Mouse (Mus musculus) hindbrain, embryonic 16.5 days (tissue): ENCODE data around the gene Utp3. TPM values are rescaled to one million over a fixed set of nuclear protein-coding genes. Genes with fewer than 3 reads are reported as not detected.

Experiments
- ATAC-seq: fragments of 200-750 bp; cut with Nextera tagmentation; 2 replicates; pipeline ENCODE4 v1.8.0; 2017; ENCODE audit warnings: moderate TSS enrichment, moderate library complexity
- H3K27ac ChIP-seq: fragments of 300-500 bp; sonication (generic); 2 replicates; pipeline ENCODE4 v1.5.1; 2014; ENCODE audit warnings: low read depth, mild to moderate bottlenecking, control low read depth, low read length, moderate library complexity
- H3K27me3 ChIP-seq: fragments of 300-500 bp; sonication (generic); replicated peaks from 2 replicates; pipeline ENCODE4 v1.6.1; 2014; ENCODE audit warnings: low read length; ENCODE audit not compliant: control insufficient read depth, insufficient read depth
- H3K36me3 ChIP-seq: fragments of 300-500 bp; sonication (generic); 2 replicates; pipeline ENCODE4 v1.6.1; 2014; ENCODE audit warnings: mild to moderate bottlenecking, low read length, moderate library complexity, mixed read lengths; ENCODE audit not compliant: control insufficient read depth, insufficient read depth
- H3K4me1 ChIP-seq: fragments of 300-500 bp; sonication (generic); 2 replicates; pipeline ENCODE4 v1.6.1; 2014; ENCODE audit warnings: low read depth, low read length; ENCODE audit not compliant: control insufficient read depth, insufficient read depth
- H3K4me2 ChIP-seq: fragments of 300-500 bp; sonication (generic); 2 replicates; pipeline ENCODE4 v1.6.1; 2014; ENCODE audit warnings: mild to moderate bottlenecking, low read length, control low read depth, moderate library complexity
- H3K4me3 ChIP-seq: fragments of 300-500 bp; sonication (generic); 2 replicates; pipeline ENCODE4 v1.5.1; 2014; ENCODE audit warnings: mild to moderate bottlenecking, low read length, control low read depth, moderate library complexity
- H3K9ac ChIP-seq: fragments of 300-500 bp; sonication (generic); 2 replicates; pipeline ENCODE4 v1.6.1; 2014; ENCODE audit warnings: low read depth, mild to moderate bottlenecking, control low read depth, low read length, moderate library complexity
- H3K9me3 ChIP-seq: fragments of 300-500 bp; sonication (generic); 2 replicates; pipeline ENCODE4 v1.6.1; 2014; ENCODE audit warnings: mild to moderate bottlenecking, low read length, moderate library complexity; ENCODE audit not compliant: control insufficient read depth
- WGBS: fragments of 180-500 bp; shearing (Covaris S2); extraction: QIAGEN DNeasy Blood & Tissue Kit; methylation state at CpG from one replicate; pipeline ENCODE4 v1.1.7; 2014; 5-methylcytosine and 5-hydroxymethylcytosine counted together
- polyA plus RNA-seq: library from polyadenylated mRNA; unstranded; fragments of >200 nt; fragmentation: Nextera tagmentation; extraction: Ambion mirVana; gene quantifications from 2 replicates; pipeline ENCODE4 v1.2.1, GENCODE M21; 2015

Utp3 gene
- 47.6 and 48.3 TPM in 2 replicates for polyA plus RNA-seq

DNA sequence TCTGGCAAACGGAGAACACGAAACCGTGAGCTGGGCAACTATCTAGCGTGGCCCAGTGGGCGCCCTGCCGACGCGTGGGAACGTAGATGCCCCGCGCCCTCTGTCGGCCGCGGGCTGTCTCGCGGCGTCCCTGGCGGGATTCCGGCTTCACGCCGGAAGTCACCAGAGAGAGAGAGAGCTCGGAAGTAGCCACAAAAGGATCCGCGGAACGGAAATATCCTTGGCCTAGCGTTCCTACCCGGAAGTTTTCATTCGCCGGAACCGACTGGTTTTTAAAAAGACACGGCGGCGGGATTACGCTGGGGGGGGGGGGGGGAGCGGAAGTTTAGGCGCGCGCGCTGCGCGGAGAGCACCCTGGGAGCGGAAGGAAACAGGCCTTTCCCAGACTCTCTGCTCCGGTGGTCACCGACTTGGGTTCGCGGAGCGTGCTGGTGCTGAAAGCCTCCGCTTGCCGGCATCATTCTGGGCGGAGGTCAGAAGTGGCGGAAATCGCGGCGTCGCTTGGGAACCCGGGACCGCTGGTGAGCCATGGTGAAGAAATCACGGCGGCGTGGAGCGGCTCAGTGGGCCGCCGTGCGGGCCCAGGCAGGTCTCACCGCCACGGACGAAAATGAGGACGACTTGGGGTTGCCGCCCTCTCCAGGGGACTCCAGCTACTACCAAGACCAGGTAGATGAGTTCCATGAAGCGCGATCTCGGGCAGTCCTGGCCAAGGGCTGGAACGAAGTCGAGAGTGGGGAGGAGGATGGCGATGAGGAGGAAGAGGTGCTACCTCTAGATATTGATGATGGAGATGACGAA is at the start of gene Utp3:
TSS of gene Utp3 (plus strand) at position 377 of the 801 bp plus-strand sequence.
- peak within 1 kb of the TSS; percentile 84 for H3K4me2 ChIP-seq
- H3K27me3 ChIP-seq = no peaks in the 10 kb centered on the region
- under 1% methylated on average over 66 of the region's 76 CpGs for WGBS
- peak within 1 kb of the TSS; percentile 91 for H3K4me3 ChIP-seq
- H3K4me1 ChIP-seq = peaks cover 15% of the 10 kb centered on the region
- peak; percentile 97 for ATAC-seq
- H3K36me3 ChIP-seq = no peaks in the 10 kb centered on the region; the same call in 1 of the 2 replicates
- H3K27ac ChIP-seq = peak within 1 kb of the TSS; percentile 94
- peak within 1 kb of the TSS; percentile 92 for H3K9ac ChIP-seq
- H3K9me3 ChIP-seq = no peaks in the 10 kb centered on the region

DNA sequence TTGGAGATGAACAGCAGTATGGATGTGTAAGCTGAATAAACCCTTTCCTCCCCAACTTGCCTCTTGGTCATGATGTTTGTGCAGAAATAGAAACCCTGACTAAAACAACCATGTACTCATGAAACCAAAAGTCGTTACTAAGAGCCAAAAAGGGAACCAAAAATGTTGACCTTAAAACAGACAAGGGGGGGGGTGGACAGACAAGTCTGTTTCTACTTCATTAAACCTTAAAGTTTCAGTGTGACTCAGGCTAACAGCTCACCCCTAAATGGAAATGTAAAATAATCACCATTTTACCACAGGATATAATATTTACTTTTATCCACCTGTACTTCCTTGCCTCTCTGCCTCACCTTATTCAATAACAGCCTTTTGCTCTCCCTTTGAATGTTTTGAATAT is 45.7 kb upstream of the Utp3 start:
- H3K4me1 ChIP-seq = no peaks in the 10 kb centered on the region
- no peak overlapping the region for H3K9ac ChIP-seq
- 78% methylated on average over 1 of the region's 1 CpGs for WGBS
- no peak for ATAC-seq
- H3K36me3 ChIP-seq = no peaks in the 10 kb centered on the region
- H3K27me3 ChIP-seq = no peaks in the 10 kb centered on the region
- H3K4me2 ChIP-seq = no peak overlapping the region
- H3K9me3 ChIP-seq = no peaks in the 10 kb centered on the region
- H3K27ac ChIP-seq = no peak overlapping the region
- no peak overlapping the region for H3K4me3 ChIP-seq

- no peaks in the 10 kb centered on the region for H3K9me3 ChIP-seq
- no peaks in the 10 kb centered on the region for H3K4me1 ChIP-seq
- H3K36me3 ChIP-seq = no peaks in the 10 kb centered on the region
- 85% methylated on average over 1 of the region's 1 CpGs for WGBS
- no peak overlapping the region for H3K27ac ChIP-seq
- H3K27me3 ChIP-seq = no peaks in the 10 kb centered on the region
- no peak for ATAC-seq
- no peak overlapping the region for H3K4me2 ChIP-seq
- no peak overlapping the region for H3K4me3 ChIP-seq
- H3K9ac ChIP-seq = no peak overlapping the region
Measured at GRCm38 (mm10) chr5:88508990-88509389, 45.3 kb upstream of the Utp3 start.

GRCm38 (mm10) chr5:88519232-88519631 is 35.0 kb upstream of the Utp3 start:
- WGBS = 4% methylated on average over 2 of the region's 2 CpGs
- H3K27me3 ChIP-seq = no peaks in the 10 kb centered on the region
- H3K4me3 ChIP-seq = no peak overlapping the region
- H3K9me3 ChIP-seq = no peaks in the 10 kb centered on the region
- no peak overlapping the region for H3K4me2 ChIP-seq
- no peaks in the 10 kb centered on the region for H3K4me1 ChIP-seq
- H3K9ac ChIP-seq = no peak overlapping the region
- ATAC-seq = no peak
- H3K27ac ChIP-seq = no peak overlapping the region
- no peaks in the 10 kb centered on the region for H3K36me3 ChIP-seq

DNA sequence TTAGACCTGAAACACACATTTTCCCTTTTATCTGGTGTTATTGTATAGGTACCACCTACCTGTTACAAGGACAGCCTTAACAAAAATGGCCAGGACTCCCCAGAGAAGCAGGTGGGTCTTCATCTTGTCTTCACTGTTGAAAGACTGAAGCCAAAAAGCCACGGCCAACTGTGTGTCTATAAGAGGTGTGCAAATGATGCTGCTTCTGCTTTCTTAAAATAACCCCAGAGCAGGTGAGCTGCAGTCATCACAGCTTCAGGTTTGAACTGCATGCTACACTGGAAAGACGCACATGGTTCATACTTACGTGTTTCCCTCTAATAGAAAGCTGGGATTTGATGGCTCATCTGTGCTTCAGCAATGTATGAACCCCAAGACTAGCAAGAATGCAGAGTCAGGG is 26.6 kb upstream of the Utp3 start, which contains the start of gene Jchain:
TSS of gene Jchain (minus strand) at position 235 of the 400 bp plus-strand sequence.
- Histone ChIP-seq H3K27ac (no peak within 1 kb of the TSS), H3K36me3 (no peaks in the 10 kb centered on the region), H3K27me3 (no peaks in the 10 kb centered on the region), H3K4me1 (no peaks in the 10 kb centered on the region), H3K4me2 (no peak within 1 kb of the TSS), H3K9me3 (no peaks in the 10 kb centered on the region), H3K9ac (no peak within 1 kb of the TSS), H3K4me3 (no peak within 1 kb of the TSS)
- ATAC-seq = no peak
- WGBS = 96% methylated on average over 3 of the region's 3 CpGs

DNA sequence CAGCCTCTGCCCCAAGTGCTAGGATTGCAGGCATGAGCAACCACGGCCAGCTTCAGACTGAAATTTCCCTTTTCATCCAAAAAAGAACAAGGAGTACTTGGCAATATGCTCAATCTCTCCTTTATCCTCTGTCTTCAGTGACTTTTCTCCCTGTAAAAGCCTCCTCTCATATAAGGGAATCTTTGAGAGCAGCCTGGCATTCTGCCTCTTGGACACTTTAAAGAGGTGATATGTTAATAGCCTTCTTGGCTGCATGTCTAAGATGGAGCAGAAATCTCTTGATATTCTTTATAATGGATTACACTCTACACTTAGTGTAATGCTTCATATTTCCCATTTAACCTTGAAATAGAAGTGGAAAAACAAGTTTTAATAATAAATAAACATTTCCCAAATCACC is 23.4 kb upstream of the Utp3 start:
- no peaks in the 10 kb centered on the region for H3K9me3 ChIP-seq
- 48% methylated on average over 1 of the region's 1 CpGs for WGBS
- no peak for ATAC-seq

DNA sequence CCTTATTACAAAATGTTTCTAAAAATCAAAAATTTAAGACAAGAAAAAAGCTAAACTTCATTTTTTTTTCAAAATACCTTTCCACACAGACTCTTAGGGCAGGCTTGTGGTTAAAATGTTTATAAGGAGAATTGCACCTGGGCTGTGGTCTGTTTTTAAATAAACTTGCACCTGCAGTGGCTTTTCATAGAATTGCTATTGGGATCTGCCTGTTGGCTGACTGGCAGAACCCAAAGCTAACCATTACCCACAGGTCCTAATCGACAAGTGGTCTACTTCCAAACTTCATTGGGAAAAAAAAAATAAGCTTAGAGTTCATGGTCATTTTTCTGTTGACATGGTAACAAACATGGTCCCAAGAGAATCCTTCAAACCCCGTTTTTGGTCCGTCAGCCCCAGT is 19.6 kb upstream of the Utp3 start:
- no peaks in the 10 kb centered on the region for H3K4me1 ChIP-seq
- H3K9me3 ChIP-seq = no peaks in the 10 kb centered on the region
- H3K36me3 ChIP-seq = no peaks in the 10 kb centered on the region
- no peak overlapping the region for H3K27ac ChIP-seq
- 64% methylated on average over 3 of the region's 3 CpGs for WGBS
- no peak overlapping the region for H3K4me3 ChIP-seq
- ATAC-seq = no peak
- no peaks in the 10 kb centered on the region for H3K27me3 ChIP-seq
- H3K9ac ChIP-seq = no peak overlapping the region
- H3K4me2 ChIP-seq = no peak overlapping the region

More for the DNA sequence above, 23.4 kb upstream of the Utp3 start:
- H3K9ac ChIP-seq = no peak overlapping the region
- H3K4me2 ChIP-seq = no peak overlapping the region
- H3K27me3 ChIP-seq = no peaks in the 10 kb centered on the region
- H3K4me1 ChIP-seq = no peaks in the 10 kb centered on the region
- no peak overlapping the region for H3K4me3 ChIP-seq
- no peaks in the 10 kb centered on the region for H3K36me3 ChIP-seq
- no peak overlapping the region for H3K27ac ChIP-seq

- Histone ChIP-seq H3K36me3 (no peaks in the 10 kb centered on the region), H3K4me3 (no peak overlapping the region), H3K4me2 (no peak overlapping the region), H3K27me3 (no peaks in the 10 kb centered on the region), H3K4me1 (no peaks in the 10 kb centered on the region), H3K9ac (no peak overlapping the region), H3K9me3 (no peaks in the 10 kb centered on the region), H3K27ac (no peak overlapping the region)
- ATAC-seq = no peak
Measured at GRCm38 (mm10) chr5:88540845-88541244, 13.4 kb upstream of the Utp3 start.

GRCm38 (mm10) chr5:88542651-88543282 is 11.5 kb upstream of the Utp3 start:
- Histone ChIP-seq H3K9ac (no peak overlapping the region), H3K9me3 (no peaks in the 10 kb centered on the region), H3K4me3 (no peak overlapping the region), H3K27ac (no peak overlapping the region), H3K27me3 (no peaks in the 10 kb centered on the region), H3K4me1 (no peaks in the 10 kb centered on the region), H3K4me2 (no peak overlapping the region), H3K36me3 (no peaks in the 10 kb centered on the region)
- WGBS = 59% methylated on average over 5 of the region's 5 CpGs
- peak; percentile 81 for ATAC-seq
